Mouse (Mus musculus) gastrocnemius, postnatal 14 days (tissue): ENCODE measurements at regions not wholly inside any gene's neighbourhood (a gene's known extent, or its start where the extent isn't known, plus 50 kb on each side); places are given as distances from the start of the nearest gene placed in this dataset.

ENCODE experiments used
- DNase-seq: peaks from one replicate; pipeline ENCODE4 v3.0.0; 2021; ENCODE audit warnings: mixed read lengths
- intact Hi-C: fragments of 180-260 bp; cut with DNase I; formaldehyde crosslinking; loops from one replicate; pipeline ENCODE4 v1.15.1; 2025; ENCODE audit warnings: low total_unique reads

DNA sequence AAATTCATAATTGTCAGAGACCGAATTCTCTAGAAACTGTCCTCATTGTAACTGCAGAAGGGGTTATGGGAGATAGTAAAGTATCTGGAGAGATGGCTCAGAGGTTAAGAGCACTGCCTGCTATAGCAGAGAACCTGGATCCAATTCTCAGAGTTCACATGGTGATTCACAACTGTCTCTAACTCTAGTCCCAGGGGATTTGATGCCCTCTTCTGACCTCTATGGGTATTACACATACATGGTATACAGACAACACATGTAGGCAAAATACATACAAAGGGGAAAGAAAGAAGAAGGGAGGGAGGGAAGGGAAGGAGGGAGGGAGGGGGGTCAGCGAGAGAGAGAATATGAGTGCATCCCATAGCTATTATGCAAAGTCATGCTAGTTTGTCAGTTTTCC, 222.8 kb upstream of the Usp24 start:
- intact Hi-C loops = no loop called here
- no peak for DNase-seq

- intact Hi-C loops = no loop called here
- no peak for DNase-seq
Measured at GRCm38 (mm10) chr4:106094882-106095556, 221.0 kb upstream of the Usp24 start.

DNA sequence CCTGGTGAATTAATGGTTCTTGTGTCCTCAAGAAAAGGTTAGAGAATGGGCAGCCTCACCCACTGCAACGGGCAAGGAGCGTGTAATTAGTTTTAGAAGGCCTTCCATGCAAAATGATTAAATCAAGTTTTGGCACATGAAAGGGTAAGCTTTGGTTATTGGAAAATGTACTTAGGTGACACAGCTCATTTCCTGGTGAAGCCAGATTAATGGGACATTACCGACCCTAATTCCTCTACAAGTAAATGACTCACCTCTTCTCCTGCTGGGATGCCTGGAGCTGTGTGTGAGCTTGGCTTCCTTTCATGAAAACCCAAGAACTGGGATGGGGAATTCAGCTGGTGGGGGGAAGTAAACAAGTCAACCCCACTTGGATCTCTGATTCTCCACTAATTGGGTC, 219.9 kb upstream of the Usp24 start:
- no peak for DNase-seq
- intact Hi-C loops = no loop called here

GRCm38 (mm10) chr4:106097846-106098245, 218.2 kb upstream of the Usp24 start:
- intact Hi-C loops = no loop called here

DNA sequence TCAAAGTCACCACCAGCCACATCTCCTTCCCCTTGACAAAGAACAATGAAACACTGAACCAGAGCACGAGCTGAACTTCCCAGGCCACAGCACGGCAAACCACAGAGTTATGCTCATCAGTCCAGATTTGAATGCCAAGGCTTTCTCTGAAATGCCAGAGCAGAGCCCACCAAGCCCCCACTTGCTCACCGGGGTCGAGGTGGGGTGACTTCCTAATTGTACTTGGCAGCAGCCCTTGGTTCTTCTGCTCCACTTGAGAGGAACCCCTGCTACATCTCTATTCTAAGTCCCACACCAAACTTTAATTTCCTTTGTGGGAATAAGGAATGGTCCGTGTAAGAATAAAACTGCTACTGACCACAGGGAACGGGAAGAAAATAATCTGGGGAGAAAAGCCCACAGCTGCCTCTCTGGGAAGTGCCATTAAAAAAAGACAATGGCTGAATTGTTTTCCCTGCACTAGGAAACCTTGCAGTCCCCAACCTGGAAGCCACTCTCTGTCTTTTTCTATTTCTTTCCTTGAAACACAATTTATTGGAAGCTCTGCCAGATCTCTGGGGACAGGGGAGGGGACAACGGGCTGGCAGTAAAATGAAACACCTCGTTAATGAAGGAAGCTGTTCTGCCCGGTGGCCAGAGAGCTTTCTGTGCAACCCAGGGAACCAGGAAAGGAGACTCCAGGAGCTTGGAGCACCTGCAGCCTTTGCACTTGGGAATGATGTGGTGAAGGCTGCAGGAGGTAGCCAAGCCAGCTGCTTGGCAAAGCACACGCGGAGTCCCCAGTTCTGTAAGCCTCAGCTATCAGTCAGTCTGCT, 215.6 kb upstream of the Usp24 start:
- no peak for DNase-seq
- intact Hi-C loops = no loop called here

More at GRCm38 (mm10) chr4:106097846-106098245, 218.2 kb upstream of the Usp24 start:
- DNase-seq = no peak

- intact Hi-C loops = no loop called here
- DNase-seq = no peak
Measured at GRCm38 (mm10) chr4:106101904-106102303, 214.1 kb upstream of the Usp24 start.

DNA sequence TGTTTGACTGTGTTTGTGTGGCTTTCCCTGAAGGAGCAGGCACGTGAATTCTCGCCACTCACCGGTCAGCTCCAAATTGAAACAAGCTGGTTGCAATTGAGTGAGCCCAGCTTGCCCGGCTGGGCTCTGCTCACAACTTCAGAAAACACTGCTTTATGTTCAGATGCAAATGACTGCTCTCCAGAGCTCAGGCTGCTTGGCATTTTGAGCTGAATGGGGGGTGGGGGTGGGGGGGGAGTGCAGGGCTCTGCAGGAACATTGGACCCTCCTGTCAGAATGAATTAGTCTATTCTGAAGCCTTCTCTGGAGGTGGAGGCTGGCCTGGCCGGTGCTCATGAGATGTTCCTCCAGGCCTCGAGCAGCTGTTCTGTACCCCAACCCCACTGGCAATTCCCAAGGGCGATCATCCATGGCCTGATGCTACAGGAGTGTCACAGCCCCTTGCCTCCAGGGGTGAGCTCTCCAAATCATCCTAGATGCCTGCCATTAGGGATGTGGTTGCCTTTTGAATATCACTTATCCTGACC, 213.5 kb upstream of the Usp24 start:
- intact Hi-C loops = no loop called here
- no peak for DNase-seq

GRCm38 (mm10) chr4:106103750-106104635, 212.0 kb upstream of the Usp24 start:
- no peak for DNase-seq

DNA sequence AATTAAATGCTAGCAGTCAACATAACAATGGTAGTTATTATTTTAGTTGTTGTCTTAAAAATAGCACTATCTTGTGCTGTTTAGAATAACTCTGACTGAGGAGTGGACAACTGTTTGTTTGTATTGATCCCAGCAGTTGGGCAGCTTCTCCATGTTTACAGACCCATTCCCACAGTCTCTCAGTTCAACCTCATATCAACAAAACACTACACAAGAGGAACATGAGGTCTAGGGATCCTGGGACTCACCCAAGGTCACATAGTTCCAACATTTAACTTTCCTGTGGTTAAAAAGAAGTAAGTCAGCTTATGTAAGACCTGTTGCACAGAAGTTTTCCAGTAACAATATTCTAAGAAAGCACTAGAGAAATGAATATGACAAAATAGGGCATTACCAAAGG, 203.0 kb upstream of the Usp24 start:
- DNase-seq = no peak
- intact Hi-C loops = no loop called here

More at GRCm38 (mm10) chr4:106103750-106104635, 212.0 kb upstream of the Usp24 start:
- intact Hi-C loops = no loop called here

DNA sequence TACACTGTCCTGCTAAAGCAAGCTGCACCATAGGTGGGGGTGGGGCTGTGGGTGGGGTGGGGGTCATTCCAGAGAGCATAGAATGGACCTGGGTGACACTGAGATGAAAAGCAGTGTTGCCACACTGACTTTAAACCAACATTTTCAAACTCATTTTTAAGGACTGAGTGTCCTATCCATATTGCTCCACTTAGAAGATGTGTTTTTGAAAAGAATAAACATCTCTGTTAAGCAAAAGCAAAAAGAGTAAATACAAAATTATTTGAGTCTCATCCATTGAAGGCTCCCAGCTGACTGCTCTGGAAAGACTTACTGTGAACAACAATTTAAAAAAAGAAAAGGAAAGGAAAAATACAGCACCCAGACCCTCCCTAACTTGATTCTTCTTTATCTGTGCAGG, 202.3 kb upstream of the Usp24 start:
- no peak for DNase-seq

GRCm38 (mm10) chr4:106116611-106117010, 199.4 kb upstream of the Usp24 start:
- intact Hi-C loops = no loop called here
- DNase-seq = no peak

More for the DNA sequence above, 202.3 kb upstream of the Usp24 start:
- intact Hi-C loops = no loop called here

DNA sequence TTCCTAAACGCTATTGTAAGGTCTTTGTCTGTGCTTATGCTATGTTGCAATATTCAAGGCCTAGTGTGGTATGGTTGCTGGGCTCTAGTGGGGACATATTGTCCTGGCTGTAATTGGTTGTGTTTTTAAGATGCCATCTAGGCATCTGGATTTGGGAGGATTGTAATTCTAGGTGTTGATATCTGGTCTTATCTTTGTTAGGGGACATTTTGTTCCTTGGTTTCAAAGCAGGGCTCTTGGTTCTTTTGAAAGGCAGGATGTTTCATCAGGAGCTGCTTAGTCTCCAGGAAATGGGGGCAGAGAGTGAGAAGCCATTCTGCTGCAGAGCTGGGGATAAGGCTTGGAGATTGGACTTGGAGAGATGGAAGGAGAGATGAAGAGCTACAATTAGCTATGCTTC, 194.7 kb upstream of the Usp24 start:
- no peak for DNase-seq
- intact Hi-C loops = loop anchor here (10.0 kb wide), 1 partner anchor 93 kb away; no protein-coding TSS in a partner anchor

DNA sequence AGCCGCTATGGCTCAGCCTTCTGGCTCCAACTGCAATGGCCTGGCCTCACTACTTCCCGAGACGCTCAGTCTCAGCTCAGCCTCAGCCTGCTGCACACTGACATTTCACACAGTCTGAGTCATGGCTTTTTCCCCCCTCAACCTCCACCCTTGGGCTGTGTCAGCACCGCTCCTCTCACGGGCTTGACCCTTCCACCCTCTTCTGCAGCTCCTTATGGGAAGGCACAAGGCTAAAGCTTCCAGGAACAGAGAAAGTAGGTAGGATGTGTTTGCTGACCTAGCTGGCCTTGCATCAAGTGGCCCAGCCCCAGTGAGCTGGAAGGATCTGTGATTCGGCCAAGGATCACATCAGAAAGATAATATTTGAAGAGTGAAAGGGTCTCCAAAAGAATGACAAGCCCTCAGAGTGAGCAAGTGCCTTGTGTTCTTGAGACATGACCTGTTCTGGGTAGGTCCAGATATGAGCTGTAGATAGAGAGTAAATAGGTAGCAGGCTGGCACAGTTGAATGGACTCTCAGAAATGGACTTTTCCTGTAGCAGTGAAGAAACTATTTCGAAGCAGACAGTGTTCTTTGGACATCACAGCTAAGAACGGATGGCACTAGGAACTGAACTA, 192.9 kb upstream of the Usp24 start:
- peak; percentile 25 for DNase-seq
- intact Hi-C loops = loop anchor here (10.0 kb wide), 1 partner anchor 92 kb away; no protein-coding TSS in a partner anchor

DNA sequence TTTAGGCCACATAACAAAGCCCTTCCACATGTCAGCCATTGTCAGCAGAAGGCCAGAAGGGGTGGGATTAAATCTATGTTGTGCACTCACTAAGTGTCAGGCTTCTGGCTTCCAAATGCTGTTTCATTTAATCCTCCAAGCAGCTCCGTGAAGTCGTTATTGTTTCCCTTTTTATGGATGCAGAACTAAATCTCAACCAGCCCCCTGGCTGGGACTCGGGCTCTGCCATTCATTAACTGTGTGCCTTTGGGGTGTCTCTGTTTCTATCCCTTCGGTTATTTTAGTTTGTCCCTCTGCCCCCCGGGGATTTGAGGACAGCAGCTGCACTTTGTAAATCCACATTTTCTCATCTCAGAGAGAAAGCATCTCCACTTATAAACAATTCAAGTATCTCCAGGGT, 188.8 kb upstream of the Usp24 start:
- DNase-seq = no peak
- intact Hi-C loops = loop anchor here (10.0 kb wide), 1 partner anchor 88 kb away; no protein-coding TSS in a partner anchor

- intact Hi-C loops = loop anchor here (10.0 kb wide), 1 partner anchor 87 kb away; no protein-coding TSS in a partner anchor
- DNase-seq = peak; percentile 30
Measured at GRCm38 (mm10) chr4:106127641-106128040, 188.4 kb upstream of the Usp24 start.

DNA sequence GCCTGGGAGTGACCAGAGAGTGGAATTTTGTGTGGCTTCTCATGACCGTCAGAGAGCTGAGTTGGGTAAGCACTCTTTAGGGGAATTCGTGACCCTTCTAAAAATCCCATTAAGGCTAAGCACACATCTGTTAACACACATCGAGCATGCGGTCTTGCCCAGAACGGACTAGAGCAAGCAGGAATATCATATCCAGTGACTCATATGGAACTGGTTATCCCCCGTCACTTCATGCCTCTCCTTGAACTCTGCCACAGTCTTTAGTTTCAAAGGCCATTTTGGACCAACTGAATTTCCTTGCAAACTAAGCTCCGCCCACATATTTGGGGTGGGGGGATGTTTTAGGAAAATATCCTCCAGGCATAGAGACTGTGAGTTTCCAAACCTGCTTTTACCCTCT, 186.7 kb upstream of the Usp24 start:
- intact Hi-C loops = loop anchor here (10.0 kb wide), 1 partner anchor 85 kb away; no protein-coding TSS in a partner anchor

GRCm38 (mm10) chr4:106129803-106130202, 186.2 kb upstream of the Usp24 start:
- no peak for DNase-seq
- intact Hi-C loops = loop anchor here (10.0 kb wide), 1 partner anchor 85 kb away; no protein-coding TSS in a partner anchor

More for the DNA sequence above, 186.7 kb upstream of the Usp24 start:
- no peak for DNase-seq

DNA sequence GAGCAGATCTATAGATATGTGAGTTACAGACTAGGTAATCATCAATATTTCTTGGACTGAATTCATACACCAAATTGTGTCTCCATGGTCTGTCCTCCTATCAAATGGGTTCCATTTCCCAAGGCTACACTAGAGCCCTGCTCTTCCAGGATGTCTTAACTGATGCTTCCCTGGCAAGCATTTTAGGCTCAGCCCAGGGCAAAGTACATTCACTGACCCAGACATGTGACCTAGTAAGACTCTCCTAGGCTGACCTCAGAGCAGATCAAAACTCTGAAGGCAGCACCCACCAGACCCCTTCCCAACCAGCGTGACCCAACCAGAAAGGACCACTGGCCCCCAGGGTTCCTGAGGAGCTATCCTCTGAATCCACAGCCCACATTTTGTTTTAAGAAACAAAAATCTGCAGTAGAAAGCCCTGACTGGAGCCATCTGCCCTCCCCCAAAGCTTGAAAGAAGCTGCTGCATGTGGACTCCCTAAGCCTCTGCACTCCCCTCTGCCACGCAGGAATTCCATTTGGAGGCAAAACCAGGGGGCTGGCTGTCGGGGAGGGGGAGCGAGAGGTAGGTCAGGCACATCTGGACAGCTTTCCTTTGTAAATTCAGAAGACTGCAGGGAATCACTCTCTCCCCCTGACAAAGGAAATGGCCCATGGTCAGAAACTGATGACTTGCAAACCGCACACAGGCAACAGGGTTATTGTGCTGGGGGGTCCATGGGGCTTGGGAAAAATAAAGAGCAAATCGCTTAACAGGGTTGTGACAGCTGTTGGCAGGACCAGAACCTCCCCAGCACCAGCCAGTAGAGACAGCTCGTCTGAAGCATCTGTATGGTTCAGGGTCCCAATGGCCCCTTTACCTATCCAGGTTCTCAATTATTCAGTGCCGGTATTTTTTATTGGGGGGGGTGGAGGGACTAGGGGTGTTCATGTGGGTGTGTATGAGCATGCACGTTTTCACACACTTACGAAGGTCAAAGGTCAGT, 182.0 kb upstream of the Usp24 start:
- DNase-seq = no peak
- intact Hi-C loops = no loop called here
